Mouse (Mus musculus): Measurements from ENCODE around the gene Tm9sf3.
A peak's percentile ranks its signal among the peaks of the same experiment; 100 is the strongest.

The Tm9sf3 gene

DNA sequence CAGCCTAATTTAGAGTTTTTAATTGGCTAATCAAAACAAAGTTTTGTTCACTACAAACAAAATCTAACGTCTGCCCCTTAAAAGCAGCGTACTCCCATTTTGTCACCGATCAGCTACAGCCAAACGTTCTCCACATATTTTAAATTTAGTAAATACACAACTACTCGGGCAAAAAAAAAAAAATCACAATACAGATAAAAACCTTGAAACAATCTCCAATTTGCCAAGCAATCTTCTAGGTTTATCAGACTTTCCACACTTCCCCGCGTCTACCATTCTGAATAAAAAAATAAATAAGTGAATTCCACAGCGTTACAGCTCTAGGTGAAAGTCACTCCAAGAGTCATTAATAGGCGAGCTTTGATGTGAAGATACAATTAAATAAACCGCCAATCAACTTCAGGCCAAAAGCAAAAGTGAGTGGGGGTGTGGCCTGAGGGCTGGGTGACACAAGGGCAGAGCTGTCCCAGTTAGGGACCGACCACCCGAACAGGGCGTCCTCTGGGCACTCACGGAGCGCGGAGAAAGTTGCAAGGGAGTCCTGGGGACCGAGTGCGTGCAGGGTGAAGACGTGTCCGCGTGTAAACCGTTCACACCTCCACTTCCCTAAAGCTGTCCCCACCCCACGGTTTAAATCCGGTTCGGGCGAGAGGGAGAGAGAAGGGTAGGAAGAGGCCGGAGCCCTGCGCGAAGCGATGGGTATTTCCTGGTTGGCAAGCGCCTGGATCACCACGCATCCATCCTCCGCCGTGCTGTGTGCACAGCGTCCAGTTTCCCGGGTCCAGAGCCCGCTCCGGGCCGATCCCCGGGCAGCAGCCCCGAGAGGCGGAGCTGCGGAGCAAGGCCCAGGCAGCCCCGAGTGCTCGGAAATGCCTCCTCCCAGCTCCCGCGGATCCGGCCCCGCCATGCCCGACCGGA lies 826 bp downstream of the Tm9sf3 start:
- peak; percentile 45 for DNase-seq

DNA sequence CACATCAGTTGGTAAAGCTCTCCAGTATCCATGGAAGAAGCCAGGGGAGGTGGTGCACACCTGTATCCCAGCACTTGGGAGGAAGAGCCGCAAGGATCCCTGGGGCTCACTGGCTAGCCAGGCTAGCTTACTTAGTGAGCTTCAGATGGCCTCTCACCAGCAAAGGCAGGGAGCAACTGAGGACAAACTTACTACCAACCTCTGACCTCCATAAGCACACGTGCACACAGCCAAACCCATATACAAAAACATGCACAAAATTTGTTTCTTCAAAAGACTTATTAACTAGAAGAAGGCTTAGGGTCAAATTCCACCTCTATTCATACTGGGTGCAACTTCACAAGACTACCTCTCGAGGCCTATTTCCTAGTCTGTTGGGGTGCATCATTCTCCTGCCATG lies 3.1 kb downstream of the Tm9sf3 start:
- no peak for DNase-seq

DNA sequence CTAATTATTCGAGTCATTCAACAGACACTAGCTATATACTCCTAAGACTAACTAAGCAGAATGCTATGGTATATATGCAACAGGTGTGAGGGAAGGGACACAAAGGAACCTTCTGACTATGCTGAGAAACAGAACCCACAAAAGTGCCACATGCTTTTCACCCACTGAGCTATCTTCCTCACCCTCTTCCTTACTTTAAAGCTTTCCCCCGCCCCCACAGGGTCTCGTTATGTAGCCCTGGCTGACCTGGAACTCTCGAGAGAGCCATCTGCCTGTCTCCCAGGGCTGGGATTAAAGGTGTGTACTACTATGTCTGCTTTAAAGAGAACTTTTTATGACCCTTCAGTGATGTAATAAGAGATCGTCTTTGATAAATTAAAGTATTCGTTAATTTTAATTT lies 4.5 kb downstream of the Tm9sf3 start:
- no peak for DNase-seq

DNA sequence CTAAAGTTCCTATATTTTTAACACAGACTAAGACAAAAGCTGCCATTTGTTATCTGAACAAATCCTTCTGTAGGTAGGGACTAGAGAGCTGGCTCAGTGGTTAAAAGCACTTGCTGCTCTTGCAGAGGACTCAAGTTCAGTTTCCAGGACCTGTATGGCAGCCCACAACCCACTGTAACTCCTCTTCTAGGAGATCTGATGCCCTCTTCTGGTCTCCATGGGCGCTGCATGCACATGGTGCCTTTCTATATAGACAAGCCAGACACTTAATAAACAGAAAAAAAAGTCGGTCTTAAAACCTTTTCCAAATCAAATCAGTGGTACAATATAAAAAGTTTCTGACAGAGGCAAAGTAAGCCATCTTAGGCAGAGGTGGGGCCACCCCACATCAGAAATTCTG lies 5.1 kb downstream of the Tm9sf3 start:
- peak; percentile 14 for DNase-seq

DNA sequence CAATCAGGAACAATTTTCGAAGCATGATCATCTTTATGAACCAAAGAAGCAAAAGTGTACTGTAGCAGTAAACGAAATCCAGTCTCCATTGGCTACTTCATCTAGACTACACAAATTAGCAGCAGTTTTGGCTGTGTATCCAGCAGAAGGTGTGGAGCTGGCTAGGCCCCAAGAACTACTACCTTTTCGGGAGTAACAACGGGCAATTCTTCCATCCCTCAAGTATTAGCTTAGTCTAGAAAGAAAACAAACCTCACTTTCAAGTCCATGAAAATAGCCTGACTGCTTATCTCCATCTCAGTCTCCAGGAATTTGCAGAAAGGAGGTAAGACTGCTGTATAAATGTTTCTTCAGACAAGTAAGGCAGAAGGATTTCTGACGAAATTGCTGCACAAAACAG lies 9.2 kb downstream of the Tm9sf3 start:
- DNase-seq, result no peak

DNA sequence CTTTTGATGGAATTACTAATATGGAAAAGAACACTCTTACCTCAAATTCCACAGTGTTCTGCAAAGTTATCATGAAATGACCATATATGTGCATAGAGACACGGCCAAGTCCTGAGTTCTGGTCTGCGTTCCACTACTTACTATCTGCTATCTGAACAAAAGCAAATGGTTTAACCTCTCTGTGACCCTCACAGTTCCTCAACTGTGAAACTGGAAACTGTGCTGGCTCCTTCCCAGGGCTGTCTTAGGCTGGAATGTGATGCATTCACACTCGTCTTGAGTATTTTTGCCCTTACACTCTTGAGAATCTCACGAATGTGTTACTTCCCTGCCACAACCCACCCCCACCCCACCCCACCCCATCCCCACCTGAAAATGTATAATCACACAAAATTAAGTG lies 14.8 kb downstream of the Tm9sf3 start:
- DNase-seq, result no peak

DNA sequence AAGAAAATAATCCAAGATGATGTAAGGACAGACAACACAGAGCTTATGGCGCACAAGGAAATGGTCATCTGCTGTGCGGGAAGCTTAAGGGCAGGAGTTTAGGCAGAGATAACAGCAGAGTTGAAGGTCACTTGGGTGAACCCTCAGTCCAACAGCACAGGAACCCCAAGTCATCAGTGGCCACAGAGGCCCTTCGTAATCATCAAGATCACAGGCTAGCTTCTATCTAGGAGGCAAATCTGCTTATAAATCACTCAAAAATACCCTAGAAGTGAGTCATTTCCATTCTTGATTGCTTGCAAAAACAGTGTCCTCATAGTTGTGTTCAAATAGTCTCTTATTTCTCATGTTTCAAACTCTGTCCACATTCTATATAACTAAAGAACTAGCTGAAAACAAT lies 15.5 kb downstream of the Tm9sf3 start:
- DNase-seq, result no peak

DNA sequence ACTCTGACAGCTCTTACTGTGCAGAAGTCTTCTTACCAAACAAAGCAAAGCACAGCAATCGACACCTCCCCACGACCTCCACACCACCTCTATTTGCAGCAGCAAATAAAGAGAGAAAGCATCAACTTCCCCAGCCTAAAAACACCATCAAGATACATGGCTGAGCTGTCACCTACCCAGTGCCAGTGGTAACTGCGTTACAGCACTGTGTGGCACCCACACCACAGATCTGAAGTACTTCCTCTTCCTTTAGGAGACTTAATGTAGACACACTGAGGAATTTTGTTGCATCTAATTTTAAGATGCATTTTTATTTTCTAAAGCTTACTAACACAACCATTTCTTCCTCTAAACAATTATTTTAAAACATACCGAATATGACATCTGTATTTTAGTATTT lies 17.5 kb downstream of the Tm9sf3 start:
- no peak for DNase-seq

DNA sequence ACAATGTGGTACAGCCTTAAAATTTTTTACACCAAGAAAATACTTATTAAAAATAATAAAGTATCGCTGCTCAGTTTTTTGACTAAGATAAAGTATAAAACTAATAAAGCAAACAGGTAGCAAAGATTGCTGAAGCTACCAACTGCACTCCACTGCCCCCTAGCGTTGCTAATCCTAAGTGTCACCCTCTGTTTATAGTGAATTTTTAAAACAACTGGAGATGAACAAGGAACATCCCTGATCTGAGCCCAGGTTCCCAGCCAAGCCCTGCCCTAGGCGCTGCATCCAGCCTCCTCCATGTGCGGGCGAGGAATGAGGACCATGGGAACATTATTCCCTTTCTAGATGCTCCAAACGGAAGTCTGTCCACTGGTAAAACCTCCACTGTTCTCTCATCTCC lies 19.2 kb downstream of the Tm9sf3 start:
- DNase-seq, result no peak

DNA sequence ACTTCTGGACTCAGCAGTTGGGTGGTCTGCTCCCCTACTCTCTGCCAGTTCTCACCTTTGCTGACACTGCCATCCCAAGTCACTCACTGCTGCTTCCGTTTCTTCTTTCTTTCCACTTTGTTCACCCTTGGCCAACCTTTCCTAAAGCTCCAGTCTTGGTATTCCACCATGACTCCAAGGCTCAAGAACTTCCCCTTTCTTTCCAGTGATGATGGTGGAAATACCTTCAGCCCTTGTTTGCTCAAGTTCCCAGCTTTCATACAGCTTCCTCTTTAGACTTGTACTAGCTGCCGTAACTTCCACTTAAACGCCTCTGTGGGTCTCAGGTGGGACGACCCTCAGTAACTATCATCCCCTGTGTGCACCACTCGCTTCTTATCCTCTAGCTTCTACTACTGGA lies 21.8 kb downstream of the Tm9sf3 start:
- no peak for DNase-seq

DNA sequence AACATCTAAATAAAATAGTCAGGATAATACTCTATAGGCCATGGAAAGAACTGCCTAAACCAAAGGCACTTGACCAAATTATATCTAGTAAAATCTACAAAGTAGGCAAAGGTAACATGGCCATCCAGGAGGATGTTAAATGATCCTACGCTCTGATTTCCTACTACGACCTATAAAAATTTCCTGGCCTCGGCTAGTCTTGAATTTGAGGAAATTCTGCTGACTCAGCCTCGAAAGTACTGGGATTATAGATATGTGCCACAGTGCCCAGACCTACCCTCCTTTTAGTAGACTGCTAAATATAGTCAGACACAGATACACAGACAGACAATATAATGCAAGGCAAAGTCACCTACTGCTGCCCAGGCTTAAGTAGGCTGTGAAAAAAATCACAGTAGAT lies 30.1 kb downstream of the Tm9sf3 start:
- DNase-seq, result no peak

DNA sequence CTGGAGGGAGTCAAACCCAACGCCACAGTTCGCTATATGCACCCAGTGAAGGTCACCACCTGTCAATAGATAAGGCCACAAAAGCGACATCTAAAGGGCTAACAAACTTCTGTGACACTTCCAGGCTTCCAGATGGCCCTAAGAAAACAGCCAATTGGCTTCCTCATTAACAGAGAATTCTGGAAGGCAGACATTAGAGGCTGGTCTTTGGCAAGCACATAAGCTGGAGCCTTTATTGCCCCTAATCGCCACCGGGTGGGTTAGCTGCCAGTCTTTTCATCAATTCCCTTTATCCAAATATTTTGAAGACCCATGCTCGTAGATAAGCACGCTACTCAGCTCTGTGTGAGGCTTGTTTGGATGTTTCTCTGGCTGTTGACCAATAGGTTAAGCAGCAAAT lies 55.5 kb downstream of the Tm9sf3 start:
- no peak for DNase-seq

DNA sequence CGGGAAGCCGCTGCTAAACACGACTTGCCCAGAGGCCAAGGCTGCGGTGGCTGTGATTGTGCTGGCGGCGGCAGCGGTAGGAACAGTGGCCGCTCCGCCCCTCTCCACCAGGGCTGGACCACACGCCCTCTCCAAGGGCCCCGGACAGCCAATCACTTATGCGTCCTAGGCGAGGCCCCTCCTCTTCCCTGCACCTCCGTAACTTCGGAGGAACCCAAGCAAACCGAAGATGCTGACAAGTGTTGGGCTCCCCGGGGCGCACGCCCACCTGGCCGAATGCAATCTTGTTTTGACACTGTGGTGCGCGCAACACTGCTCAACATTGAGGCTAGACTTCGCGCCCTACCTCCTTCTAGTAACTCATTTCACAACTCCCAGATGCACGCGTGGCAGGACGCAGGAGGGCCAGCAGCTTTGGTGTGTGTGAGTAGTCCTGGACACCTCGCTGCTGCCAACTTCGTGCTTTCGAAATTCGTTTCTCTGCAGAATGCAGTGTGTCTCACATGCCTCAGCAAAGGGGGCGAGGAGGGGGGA lies 56.9 kb downstream of the Tm9sf3 start, which contains the start of gene Tll2:
Gene Tll2 (minus strand): TSS at position 25 of the 534 bp plus-strand sequence.
- no peak for DNase-seq

DNA sequence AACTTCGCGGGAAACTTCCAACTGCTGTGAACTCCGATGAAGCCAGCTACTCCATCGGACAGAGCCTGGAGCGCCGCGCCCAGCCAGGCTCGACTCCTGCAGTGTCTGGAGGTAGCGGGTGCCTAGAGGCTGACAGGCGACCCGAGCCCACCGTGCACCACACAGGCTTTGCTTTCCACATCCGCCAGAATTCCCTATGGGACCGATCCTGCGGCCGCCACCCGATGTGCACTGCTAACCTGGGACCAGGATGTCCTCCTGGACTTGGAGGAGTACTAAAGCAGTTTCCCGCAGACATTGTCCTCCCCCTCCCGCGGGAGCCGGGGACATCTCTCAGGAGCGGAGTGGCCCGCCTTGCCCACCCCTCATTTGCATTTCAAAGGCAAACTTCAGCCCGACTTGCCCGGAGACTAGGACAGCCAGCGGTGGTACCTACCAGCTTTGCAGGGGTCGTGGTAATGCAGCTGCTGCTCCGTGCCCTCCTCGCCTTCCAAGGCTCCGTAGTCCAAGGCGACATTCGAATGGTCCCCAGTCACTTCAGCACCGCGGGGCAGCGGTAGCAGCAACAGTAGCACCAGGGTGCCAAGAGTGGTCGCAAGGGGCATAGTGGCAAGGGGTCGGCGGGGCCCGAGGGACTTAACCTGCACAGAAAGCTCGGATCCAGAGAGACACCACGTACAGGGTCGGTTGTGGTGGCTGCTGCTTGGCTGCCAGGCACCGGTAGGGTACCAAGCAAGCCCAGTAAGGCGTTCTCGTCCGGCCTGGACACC lies 57.6 kb downstream of the Tm9sf3 start:
- no peak for DNase-seq

DNA sequence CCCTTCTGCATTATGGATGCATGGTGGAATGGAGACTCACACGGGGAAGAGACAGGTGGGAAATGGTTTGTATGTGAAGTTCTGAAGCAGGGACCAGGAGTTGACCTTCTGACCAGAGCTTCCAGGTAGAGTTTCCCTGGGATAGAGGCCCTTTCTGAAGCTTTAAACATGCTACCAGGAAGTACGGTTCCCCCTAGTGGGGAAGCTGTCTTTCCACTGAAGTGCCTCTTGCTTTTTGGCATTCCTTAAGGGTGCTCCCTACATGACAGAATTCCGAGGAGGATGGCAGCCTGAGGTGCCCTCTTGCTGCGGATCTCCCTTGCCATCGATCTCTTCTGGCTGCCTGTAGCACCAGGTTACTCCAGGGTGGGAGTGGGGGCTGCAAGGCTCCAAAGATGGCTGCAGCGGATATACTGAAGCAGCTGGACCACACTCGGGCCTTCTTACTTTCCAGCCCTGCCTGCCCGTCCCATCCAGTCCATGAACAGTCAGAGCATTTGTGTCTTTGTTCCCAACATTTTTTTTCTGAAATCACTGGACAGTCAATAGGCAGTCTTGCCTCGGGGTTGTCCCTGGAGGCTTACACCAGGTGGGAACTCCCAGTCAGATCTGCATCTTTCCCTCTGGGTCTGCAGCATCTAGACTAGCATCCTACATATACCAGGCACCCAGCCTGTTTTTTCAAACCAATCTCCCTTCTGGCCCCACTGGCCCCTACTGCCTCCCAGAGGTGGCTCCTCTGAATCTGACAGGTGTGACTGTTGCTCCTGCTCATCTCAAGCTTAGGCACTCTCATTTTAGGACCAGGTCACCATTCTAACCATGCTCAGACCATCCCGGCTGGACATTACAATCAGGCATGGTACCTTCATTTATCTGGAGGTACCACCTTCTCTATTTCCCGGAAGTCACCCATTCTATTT lies 59.4 kb downstream of the Tm9sf3 start:
- DNase-seq, result no peak

DNA sequence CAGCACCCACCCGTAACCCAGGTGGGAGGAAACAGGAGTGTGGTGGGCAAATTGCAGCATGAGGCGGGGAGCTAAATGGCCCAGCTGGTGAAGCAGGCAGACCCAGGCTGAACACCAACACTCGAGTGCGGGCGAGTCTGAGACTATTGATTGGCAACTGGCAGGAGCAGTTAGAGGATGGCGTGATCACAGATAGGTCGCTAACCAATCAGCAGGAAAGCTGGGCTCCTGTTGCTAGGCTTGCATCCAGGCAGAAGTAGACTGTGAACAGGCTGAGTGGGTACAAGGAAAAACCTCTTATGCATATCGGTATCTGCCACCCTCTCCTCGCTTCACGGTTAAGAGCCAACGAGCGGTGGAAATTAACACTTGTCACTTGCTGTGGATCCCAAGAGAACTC lies 66.2 kb downstream of the Tm9sf3 start:
- peak; percentile 85 for DNase-seq

DNA sequence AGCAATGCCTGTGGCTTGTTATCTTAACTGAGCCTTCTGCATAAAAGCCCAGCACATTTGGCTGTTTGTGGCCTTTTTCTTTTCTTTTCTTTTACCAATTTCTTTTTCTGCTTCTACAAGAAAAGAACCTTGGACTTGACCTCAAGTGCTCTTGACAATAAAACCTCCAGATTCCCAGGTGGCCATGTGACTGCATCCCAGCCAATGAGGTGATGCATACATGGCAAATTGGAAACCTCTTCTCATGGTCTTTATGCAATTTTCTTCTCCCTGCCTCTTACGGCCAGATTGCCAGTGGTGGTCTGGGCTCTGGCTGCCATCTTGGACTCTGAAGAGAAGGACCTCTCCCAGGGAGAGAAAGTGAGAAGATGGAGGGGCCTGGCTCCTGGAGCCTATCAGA lies 70.4 kb downstream of the Tm9sf3 start:
- DNase-seq, result no peak

DNA sequence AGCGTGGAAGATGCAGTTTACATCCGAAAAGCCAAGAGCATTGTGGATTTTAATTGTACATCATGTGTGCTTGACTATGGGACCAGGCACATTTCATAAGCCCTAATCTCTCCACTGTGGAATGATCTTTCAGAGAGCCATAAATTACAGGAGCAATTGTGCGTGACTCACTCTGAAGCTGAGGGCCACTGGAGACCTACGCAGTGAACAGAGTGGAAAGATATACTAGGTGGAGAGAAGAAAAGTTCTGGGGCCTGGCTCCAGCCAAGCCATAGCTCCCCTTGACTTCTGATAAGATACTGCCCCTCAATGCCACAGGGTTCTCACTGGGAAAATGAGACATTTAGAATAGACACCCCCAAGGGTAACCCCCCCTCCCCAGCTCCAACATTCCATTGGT lies 70.8 kb downstream of the Tm9sf3 start:
- DNase-seq, result no peak

DNA sequence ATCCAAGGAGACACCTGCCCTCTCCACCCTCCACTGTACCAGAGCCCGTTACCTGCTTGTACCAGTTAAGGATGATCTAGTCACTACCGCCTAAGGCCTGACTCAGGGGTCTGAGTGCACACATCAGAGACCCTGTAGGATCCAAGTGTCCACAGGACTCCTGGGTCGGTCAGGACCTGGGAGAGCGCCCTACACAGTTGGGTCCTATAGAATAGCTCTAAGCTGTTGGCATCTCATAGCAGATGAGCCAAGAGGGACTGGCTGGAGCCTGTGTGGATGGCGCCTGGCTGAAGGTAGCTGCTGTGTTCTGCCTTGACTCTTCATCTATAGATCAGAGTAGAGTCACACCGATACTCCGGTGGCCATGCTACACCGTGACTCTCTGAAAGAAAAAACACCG lies 72.1 kb downstream of the Tm9sf3 start:
- no peak for DNase-seq

DNA sequence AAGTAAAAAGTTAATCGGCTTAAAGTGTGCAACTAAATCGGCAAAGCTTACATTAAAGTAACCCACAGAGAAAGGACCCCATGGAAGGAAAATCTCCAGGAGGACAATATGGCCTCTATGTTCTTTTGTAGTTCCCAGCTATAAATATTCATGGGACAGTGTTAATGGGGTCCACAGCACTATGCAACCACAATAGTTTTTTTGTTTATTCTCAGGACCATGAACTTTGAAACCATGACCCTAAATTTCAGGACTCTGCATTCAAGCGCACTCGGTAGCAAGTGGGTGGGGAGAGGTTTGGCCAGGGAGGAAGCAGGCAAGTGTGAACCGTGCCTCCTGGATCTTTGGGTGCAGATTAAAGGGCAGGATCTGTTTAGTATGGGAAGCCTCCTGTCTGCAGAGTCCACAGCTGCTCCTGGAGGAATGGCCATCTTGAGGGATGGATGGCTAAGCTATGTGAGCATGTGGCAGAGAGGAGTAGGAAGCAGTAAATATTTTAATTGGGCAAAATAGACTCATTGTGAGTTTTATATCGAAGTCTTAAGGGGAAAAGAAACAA lies 72.8 kb downstream of the Tm9sf3 start:
- no peak for DNase-seq

DNA sequence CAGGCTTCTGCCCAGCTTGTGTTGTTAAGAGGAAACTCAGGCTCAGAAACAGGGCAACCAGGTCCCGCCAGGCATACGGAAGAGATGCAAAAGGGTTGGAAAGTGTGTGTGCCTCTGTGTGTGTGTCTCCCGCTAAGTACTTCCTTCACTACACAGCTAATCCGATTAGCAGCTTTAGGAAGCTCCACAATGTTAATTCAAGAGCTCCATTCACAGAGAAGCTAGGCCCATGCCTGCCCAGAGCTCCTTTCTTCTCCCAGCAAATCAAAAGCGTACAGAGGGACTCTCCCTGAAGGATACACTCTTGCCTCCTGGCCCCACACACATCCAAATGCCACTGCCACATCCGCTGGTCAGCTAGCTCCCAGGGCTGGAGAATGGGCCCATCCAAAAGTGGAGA lies 86.5 kb downstream of the Tm9sf3 start:
- no peak for DNase-seq

DNA sequence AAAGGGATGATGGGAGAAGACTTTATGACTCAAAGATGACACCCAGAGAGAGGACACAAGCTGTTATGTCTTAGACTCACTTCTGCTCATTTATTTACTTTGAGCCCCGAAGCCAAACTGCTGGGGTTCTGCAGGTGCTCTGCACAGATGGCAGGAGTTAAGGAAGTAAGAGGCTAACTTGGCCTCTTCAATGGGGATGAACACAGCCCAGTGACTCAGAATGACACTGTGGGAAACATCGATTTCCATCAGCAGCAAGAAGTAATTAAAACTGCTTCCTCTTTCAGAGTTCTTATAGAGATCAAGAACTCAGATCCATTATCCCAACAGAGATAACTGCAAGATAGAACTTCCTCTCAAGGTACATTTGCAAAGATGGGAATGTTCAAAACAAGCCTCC lies 86.9 kb downstream of the Tm9sf3 start:
- DNase-seq, result no peak

DNA sequence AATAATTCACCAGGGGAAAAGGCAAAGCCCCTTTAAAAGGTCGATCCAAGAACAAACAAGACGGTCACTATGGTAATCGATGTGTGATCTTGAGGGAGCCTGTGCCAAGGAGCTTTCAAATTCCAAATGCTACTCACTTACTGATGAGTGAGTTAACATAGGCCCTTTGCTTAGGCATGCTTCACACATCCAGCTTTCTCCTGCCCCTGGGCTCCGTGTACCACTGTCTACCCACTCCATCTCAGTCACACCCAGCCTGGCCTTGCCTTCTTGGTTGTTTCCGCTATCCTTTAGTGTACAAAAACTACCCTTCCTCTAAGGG lies 97.9 kb downstream of the Tm9sf3 start:
- DNase-seq, result no peak
